Mouse (Mus musculus) granulocyte monocyte progenitor cell, adult 5-6 weeks (primary cell): ENCODE data around the gene Tmem108. TPM values are rescaled to one million over a fixed set of nuclear protein-coding genes. Genes with fewer than 3 reads are reported as not detected.

ENCODE experiments used
- ATAC-seq: replicated peaks from 2 replicates; pipeline ENCODE4 v1.8.0; 2016; ENCODE audit warnings: mild to moderate bottlenecking, moderate TSS enrichment, inconsistent platforms; ENCODE audit not compliant: poor library complexity, severe bottlenecking
- total RNA-seq, 2 experiments: library from RNA; stranded (forward) in 1 of 2; stranded (reverse) in 1 of 2; fragments of 200-712, 200-1000 nt in 1 of 2; fragments of >200 nt in 1 of 2; fragmentation: Nextera tagmentation in 1 of 2; gene quantifications; 2 replicates each; pipeline ENCODE4 v1.2.3; 2014 to 2017

Gene Tmem108
- total RNA-seq, 2 experiments from 2014 or later, result 0.15 to 0.77 TPM

DNA sequence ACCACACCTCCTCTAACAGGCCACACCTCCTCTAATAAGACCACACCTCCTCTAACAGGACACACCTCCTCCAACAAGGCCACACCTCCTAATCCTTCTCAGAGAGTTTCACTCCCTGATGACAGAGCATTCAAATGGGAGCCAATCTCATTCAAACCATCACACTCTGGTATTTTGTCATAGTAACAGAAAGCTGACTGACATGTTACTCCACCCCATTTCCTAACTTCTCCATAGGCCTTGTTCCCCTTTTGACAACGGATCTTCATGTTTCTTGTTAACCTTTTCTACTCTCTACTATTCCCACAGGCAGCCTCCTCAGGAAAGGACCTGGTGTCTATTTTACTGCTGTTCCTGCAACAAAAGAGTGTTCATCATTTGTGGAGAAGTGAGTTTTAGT is 199.6 kb downstream of the Tmem108 start:
- ATAC-seq, result peak; percentile 65

DNA sequence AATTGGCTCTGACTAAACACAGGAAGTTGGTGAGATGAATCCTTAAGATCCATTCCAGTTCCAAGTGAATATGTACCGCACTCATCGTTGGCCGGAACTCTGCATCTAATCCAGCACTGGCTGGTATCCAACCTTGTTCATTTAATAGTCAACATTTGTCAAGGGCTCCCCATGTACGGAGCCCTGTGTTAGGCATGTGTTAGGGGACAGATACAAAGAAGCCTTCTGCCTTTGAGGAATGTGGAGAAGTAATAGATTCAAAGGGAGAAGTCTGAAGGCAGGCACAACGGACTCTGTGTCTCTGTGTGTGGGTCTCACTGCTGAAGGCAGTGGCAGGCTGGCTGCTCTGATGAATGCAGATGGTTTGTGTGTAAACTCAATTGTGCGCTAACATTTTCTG is 202.9 kb downstream of the Tmem108 start:
- no peak for ATAC-seq

DNA sequence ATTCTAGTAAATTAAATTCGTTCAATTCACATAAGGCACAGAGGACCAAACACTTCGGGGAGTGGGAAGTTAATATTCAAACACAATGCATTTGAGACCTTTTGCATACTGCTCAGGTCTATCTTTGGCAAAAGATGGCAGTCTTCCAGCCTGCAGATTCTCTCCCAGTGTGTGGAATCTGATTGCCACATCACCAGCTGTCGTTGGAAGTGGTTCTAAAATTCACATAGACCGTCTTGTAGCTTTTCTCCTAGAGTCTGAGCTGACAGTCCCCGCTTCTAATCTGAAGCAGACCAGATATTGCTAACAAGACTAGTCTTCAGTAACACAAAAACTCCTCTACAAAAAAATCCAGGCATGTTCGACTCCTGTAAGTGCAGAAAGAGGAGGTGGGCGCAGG is 203.4 kb downstream of the Tmem108 start:
- ATAC-seq, result no peak

DNA sequence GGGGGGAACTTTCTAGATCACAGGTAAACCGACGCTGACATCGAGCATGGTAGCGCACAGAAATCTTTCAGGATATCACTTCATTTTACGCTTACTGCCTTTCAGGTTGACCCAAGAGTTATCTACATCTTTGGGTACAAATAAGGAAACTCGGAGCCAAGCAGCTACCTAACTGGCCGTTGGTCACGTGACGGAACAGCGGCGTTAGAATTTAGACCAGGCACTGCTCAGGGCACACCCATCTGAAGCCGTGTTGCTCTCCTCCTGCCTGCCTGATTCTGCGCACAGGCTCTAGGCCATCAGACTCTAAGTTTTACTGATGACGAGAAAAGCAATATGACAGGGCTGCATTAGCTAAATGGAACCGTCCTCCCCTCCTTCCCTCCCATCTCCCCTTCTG is 204.6 kb downstream of the Tmem108 start:
- ATAC-seq, result no peak

DNA sequence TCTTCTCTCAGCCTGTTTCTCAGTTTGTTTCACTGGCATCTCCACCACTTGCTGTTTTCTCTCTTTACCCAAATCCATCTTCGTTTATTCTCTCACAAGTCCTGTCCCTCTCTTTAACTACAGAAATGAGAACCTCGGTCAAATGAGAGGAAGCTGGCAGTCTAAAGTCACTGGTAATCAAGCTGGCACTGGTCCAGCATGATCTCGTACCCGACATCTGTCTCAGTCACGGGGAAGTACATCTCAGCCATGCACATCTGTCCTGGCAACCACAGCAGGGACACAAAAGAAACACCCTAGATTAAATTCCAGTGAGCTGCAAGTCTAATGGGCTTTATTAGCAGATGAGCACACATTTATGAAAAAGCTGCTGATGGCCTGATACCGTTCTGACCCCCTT is 206.3 kb downstream of the Tmem108 start:
- no peak for ATAC-seq

DNA sequence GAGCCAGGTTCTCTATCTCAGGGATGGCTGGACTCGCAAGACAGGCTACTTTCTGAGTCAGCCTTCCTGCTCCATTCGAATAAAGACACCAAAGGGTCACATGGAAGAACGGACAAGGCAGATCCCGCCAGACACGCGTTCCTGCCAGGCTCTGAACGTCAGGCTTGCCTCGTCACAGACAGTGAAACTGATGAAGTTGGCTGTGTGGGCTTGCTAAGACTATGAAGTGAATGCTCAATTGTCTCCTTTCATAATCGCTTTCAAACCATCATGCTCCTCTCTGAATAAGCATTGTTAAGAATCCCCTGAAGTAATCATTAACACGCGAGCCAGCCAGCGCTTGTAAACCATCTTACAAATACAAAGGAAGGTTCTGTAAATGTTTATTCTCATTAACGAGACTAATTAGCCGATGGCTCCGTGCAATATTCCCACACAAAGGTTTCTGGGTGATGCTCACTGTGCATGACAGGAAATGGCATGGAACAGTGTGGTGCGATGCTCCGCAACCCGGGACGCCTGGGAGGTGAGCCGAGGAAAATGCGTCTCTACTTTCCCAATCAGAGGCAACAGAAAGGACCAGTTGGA is 210.9 kb downstream of the Tmem108 start:
- no peak for ATAC-seq

DNA sequence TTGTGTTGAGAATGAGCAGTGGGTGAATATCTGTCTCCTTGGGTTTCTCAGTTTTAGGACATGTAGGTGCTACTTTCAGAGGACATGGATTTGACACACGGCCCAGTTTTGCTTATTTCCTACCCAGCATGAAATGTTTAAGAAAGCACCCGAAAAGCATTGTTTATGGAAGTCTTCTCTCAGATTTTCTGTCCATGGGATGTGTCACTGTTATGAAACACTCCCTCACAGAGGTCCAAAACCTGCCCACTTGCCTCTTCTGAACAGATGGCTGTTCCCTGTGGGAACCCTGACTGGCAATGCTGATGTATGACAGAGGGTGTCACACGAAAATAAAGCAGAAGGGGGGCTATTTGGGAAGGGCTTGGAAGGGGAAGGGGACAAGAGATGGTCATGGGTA is 212.5 kb downstream of the Tmem108 start:
- ATAC-seq, result no peak

DNA sequence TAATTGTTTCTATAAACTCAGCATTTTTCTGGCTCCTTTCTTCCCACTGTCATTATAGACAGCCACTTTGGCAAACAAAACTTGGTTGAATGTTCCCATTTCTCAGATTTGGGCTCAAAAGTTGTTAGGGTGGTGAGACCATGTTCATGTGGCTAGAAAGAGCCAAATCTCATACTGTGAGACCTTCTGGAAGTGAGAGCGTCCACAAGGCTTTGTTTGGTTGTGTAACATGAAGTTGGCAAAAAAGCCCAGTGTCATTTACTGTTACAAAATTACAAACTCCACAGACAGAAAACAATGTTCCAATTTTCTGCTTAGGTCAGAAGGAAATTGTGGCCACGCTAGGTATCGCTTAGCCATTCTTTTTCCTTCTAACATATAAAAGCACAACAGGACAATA is 213.0 kb downstream of the Tmem108 start:
- no peak for ATAC-seq

DNA sequence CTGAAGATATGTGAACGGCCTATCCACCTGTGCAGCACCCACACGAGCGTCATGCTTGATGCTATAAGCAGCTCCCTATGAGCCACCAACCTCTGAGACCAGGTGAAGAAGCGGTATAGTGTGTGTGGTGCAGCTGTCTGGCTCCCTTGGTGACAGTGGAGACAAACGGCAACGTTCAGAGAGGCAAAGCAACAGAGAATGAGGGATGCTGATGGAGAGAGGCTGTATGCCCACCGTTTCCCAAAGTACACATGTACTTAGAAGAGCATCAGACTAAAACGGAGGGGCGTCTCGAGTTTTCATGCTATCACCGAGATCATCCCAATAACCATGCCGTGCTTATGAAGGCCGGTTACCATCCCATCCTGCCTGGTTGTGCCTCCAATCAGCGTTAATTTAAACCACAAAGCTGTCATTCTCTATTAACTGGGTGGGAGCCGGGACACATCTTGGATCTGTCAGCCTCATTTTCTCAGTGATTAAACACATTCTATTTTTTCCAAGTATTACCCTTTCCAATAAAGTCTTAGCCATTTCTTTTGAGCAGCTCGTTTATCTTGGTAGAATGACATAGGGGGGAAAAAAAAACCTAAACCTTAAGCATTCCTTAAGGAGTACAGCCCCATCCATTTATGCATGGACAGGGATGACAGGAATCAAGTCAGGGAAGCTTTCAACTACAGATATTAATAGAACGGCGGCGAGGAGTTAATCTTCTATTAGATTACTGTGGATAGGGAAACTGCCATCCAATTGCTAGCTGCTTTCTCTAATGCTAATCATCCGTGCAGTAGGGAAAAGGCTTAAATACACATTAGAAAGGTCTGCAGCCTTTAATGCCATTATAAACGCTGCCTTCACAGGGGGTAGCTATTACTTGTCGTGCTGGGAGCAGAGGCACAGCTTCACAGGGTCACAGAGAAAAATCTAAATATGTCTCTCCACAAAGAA is 214.7 kb downstream of the Tmem108 start:
- no peak for ATAC-seq

DNA sequence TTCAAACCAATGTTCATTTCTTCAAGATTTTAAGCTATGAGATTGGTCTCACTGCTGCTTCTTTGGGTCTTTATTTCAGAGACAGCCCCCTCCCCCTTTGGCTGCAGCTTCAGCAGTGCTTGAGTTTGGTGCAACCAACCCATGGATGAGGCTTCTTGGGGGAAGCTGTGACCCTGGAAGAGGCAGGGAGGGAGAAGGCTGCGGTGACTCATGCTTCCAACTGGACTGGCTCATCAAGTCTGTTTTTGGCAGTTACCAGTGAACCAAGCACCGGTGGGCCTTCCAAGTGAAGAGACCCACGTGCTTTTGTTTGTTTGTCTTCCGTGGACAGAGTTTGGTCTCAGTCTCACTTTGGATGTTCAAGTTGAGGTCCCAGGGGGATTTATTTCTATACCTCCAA is 215.9 kb downstream of the Tmem108 start:
- no peak for ATAC-seq

DNA sequence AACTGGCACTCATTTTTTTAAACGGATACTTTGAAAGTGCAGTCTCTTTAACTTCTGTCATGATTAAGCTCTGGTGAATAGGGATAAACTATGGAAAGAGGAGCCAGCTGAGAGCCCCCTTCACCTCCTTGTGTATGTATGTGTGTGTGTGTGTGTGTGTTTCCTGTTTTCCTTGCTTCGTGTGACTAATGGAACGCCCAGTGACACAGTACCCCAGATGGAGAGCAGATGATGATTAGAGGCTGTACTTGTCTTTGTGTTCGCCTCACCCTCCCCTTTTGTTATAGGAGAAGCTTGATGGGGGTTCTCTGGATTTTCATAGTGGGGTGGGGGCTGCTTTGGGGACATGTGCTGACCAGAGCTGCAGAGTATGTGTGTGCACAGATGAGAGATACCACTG is 216.4 kb downstream of the Tmem108 start:
- ATAC-seq, result no peak

DNA sequence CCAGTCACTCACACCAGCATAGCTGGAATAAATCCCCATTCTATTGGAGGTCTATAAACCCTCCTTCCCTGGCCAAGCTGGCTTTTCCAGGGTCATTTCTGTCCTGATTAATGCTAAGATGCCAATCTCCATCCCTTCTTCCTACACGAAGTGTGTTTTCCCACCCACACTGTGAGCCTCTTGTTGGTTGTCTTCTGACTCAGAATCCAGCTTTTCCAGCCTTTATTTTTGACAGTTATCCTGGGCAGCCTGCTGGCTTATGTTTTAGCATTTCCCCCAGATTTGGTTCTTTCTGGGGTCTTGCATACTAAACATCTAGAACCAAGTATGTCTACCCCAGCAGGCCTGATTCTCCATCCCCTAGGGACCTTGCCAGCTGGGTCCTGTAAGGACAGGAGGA is 217.0 kb downstream of the Tmem108 start:
- no peak for ATAC-seq

DNA sequence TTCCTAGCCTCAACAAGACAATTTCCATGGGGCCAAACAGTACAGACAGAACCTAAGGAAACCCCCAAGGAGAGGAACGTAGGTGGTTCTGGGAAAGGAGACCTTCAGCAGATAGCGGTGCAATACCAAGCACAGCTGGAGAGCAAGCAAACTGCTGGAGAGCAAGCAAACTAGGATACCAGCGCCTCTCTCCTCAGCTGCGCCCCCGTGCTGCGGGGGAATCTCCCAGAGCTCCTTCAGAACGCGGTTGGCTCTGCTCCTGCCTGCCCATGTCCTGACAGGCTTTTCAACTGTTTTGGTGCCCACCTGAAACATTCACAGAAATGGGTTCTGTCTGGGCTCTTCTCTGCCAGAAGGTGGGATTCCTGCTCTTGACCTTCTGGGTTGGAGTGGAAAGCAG is 221.1 kb downstream of the Tmem108 start:
- no peak for ATAC-seq

DNA sequence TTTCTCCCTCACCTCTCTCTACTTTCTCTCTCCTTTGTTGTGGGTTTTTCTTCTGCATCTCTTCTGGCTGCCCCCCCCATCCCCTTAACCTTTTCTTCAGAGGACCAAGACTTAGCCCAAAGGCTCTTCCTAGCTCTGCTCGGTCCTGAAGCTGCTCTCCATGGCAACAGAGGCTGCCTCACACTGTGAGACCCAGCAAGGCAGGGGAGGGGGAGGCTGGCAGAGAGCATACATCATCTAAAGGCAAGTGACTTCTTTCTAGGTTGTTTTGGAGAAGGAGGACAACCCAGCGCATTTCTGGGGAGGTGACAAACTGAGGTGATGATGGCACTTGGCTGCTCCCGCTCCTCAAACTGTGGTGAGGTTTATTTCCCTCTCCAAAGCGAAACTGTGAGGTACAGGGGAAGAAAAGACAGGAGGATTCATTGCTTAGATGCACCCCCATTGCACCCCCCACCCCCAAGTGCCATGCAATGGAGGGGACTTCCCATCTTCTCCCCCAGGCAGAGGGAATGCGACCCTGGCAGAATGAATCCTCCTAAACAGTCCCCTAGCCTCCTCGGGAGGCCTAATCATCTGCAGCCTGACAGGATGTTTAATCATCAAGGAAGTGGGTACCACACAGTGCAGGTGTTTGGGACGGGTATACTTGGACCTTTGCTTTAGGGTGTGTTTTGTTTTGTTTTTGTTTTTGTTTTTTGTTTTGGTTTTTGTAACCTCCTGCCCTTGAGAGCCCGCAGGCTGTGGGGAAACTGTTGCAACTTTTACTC is 223.4 kb downstream of the Tmem108 start:
- no peak for ATAC-seq

DNA sequence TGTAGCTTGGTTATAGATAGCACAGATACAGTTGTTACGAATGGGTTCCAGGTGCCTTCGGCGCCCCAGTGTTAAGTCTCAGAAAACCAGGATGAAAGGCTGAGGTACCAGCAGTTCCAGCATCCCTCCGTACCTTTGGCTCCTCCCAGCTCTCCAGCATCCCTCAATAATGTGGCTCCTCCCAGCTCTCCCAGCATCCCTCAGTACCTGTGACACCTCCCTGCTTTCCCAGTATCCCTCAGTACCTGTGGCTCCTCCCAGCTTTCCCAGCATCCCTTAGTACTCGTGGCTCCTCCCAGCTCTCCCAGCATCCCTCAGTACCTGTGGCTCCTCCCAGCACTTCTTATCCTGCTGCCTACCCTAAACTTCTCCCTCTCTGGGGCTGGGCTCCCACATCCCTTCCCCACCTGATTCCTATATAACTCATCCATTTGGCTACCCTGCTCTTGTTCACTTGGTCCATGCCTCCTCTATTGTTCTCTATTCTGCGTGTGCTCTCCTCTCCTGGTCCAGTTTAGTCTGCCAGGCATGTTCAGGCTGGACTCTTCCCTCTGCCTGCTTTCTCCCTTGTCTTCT is 225.5 kb downstream of the Tmem108 start:
- no peak for ATAC-seq

DNA sequence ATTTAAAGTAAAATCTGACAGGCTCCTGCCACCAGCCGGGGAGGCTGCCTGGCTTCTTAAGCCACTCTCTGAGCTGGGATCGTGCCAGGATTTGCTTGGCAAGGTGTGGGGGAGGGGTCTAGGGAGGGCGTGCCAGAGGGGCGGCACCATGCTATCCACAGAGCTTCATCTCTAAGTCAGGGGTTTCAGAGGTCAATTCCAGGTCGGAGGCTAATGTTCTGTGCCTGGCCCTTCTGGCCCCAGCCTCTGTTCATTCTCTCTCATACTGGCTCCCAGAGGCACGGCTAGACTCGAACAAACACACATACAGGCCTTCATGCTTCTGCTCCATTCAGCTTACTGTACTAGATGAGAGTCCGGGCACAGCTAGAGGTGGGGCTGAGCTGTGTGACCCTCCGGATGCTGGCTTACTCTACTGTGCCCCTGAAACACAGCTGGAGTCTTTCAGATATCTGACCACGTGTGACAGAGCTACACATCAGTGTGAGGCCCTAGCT is 236.5 kb downstream of the Tmem108 start:
- ATAC-seq, result no peak

DNA sequence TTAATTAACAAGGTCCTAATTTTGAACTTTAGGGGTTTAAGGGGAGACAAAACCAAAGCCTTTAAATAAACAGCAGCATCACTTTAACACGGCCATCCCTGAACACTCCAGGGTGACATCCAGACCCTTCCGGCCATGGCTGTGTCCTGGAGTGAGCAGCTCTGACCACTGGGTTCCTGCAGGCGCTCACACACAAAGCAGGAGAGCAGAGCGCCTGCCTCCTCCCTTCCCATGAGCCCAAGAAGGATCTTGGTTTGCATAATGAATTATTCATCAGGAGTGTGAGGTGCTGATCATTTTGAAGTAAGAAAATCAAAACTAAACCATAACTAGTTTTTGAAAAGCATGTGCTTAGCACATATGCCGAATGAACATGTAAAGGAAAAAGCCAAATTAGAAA is 237.0 kb downstream of the Tmem108 start:
- ATAC-seq, result no peak

DNA sequence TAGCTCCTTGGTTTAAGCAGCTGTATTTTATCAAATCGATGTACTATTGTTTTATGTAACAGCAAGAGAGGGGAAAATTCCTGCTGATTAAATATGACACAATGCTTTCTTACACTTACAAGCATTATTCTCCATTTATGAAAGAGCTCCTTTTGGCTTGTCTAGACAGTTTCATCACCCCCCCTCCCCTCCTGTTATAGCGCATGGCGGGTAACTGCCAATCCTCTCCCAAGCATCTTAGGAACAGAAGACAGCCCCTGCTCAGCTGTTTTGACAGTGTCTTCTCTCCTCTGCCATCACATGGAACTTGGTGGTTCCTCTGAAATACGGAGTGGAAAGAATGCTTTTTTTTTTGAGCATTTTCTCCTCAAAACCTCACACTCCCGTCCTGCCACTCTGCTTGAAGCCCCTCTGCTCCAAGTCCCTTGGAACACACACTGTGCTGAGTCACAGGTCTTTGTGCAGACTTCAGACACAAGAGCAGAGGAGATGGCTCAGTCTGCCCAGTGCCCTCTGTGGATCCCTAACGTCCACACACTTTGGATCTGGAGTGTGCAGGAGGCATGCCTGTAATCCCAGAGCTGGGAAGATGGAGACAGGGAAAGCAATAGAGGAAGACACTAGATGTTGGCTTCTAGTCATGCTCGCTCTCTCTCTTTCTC is 237.8 kb downstream of the Tmem108 start:
- ATAC-seq, result no peak

DNA sequence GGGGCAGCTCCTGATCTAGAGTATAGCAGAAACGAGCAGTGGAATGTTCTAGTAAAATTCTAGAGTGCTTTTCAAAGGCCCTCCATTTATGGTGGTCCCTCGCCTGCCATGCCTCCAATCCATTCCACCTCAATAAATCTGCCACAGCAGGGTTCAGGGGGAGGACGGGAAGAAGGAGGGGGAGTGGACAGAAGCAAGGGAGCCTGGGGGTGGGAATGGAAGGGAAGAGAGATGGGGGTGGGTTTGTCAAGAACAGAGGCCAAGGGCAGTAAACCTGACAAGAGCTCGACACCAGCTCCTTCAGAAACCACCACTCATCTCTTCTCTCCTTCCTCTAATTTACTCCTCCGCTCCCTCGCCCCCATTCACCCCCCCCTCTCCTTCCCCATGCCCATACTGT is 238.6 kb downstream of the Tmem108 start:
- ATAC-seq, result no peak

DNA sequence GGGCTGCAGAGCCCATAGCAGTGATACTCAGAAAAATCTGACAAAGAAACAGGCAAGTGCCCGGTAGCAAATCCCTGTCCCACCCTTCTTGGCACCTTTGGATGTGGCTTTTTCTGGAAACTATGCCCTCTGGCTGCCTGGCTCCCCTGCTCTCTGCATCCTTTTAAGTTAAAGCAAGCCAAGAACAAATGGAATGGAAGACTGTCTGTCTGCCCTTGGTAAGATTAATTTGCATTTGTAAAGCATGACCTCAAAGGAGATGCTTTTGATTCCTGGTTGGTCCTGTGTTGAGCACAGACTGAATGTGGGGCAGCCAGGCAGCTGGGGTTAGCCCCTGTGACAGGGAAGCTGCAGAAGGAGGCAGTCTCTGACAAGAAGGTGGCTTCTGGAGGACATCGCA is 247.8 kb downstream of the Tmem108 start:
- ATAC-seq, result no peak
